Mouse (Mus musculus): ENCODE results near the gene Rasa2. TPM values are rescaled to one million over a fixed set of nuclear protein-coding genes. Genes with fewer than 3 reads are reported as not detected.

The Rasa2 gene
- total and polyA plus RNA-seq, 3 experiments: 9.5 to 11.3 TPM; not detected in 1

DNA sequence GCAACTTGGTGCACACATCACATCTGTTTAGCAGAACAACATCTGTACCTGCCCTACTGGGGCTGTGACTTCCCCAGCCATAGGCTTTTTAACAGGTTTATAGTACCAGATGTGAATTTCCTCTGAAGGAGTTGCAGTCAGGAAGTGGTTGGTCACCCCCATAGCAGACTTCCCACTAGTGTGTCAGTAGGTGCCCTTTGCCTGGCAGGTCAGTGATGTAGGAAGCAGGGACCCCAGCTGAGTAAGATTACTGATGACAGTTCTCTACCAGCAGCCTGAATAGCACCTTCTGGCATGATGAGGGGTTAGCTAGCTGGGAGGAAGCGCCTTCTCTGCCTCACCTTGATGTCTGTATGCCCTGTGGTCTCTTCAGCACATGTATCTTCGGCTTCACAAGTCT, 2.4 kb upstream of the Rasa2 start:
- TF ChIP-seq MXI1 (IDR thresholded peaks at IDR 0.05; ENCODE audit: low read depth, low read length): 0 out of 2 replicates have a peak, but pooled peaks have one; percentile 0
- no peak for TF ChIP-seq JUND (IDR thresholded peaks at IDR 0.05; ENCODE audit: low read depth, low read length)
- no peak for DNase-seq (ENCODE audit: low read depth, low spot score)
- Histone ChIP-seq H3K27me3 (ENCODE audit: control insufficient read depth in 1 of 2, insufficient read depth in 2 of 2, low read length in 2 of 2) (no peaks in the 10 kb centered on the region), H3K27ac (ENCODE audit: control insufficient read depth, low read depth, low read length) (no peak overlapping the region), H3K79me2 (ENCODE audit: control insufficient read depth, insufficient read depth, low read length, poor library complexity) (peaks cover 19% of the 10 kb centered on the region), H3K9me3 (replicated peaks; ENCODE audit: insufficient read depth, low read length) (no peaks in the 10 kb centered on the region), H3K4me3 (ENCODE audit: control insufficient read depth in 1 of 2, insufficient read depth in 1 of 2, low read depth in 2 of 2, low read length in 2 of 2) (no peak overlapping the region), H3K4me1 (ENCODE audit: control insufficient read depth in 1 of 2, insufficient read depth in 2 of 2, low read length in 2 of 2) (peaks cover 23 to 56% of the 10 kb centered on the region in 2 experiments), H3K36me3 (ENCODE audit: control insufficient read depth in 1 of 2, insufficient read depth in 2 of 2, low read length in 2 of 2) (peaks cover 0 to 48% of the 10 kb centered on the region in 2 experiments; a peak in 2 of 4 replicates), H3K9ac (ENCODE audit: control insufficient read depth, low read depth, low read length, poor library complexity, severe bottlenecking) (no peak overlapping the region)

DNA sequence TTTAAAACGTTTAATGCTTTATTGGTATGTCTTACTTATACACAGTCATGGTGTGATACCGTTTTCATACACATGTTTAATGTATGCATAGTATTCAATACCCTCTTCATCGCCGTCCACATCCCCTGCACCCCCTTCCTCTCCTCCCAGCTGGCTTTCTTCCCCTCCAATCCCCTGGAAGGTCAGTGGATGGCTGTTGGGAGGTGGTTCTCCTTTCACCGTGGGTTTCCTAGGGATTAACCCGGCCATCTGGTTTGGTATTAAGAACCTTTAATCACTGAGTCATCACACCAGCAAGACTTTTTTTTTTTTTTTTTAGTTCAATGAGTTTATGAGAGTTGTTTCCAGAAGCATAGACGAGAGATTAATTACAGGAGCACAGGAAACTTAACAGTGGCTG, 1.3 kb upstream of the Rasa2 start:
- Histone ChIP-seq H3K79me2 (ENCODE audit: control insufficient read depth, insufficient read depth, low read length, poor library complexity) (peaks cover 26% of the 10 kb centered on the region), H3K9me3 (replicated peaks; ENCODE audit: insufficient read depth, low read length) (no peaks in the 10 kb centered on the region), H3K4me1 (ENCODE audit: control insufficient read depth in 1 of 2, insufficient read depth in 2 of 2, low read length in 2 of 2) (peaks cover 26 to 53% of the 10 kb centered on the region in 2 experiments), H3K27me3 (ENCODE audit: control insufficient read depth in 1 of 2, insufficient read depth in 2 of 2, low read length in 2 of 2) (no peaks in the 10 kb centered on the region), H3K27ac (ENCODE audit: control insufficient read depth, low read depth, low read length) (no peak overlapping the region), H3K36me3 (ENCODE audit: control insufficient read depth in 1 of 2, insufficient read depth in 2 of 2, low read length in 2 of 2) (peaks cover 0 to 48% of the 10 kb centered on the region in 2 experiments; a peak in 2 of 4 replicates), H3K4me3 (ENCODE audit: control insufficient read depth in 1 of 2, insufficient read depth in 1 of 2, low read depth in 2 of 2, low read length in 2 of 2) (no peak overlapping the region), H3K9ac (ENCODE audit: control insufficient read depth, low read depth, low read length, poor library complexity, severe bottlenecking) (no peak overlapping the region)
- DNase-seq (ENCODE audit: low read depth, low spot score): no peak
- no peak for TF ChIP-seq TAL1 (IDR thresholded peaks at IDR 0.05; ENCODE audit: low read length)
- no peak for TF ChIP-seq ZC3H11A (IDR thresholded peaks at IDR 0.05; ENCODE audit: low read depth, low read length)
- TF ChIP-seq USF2 (IDR thresholded peaks at IDR 0.05; ENCODE audit: borderline replicate concordance in 1 of 2, insufficient read depth in 1 of 2, low read depth in 1 of 2, low read length in 2 of 2): no peak
- 0 out of 2 replicates have a peak, but pooled peaks have one; percentile 6 for TF ChIP-seq ZNF384 (IDR thresholded peaks at IDR 0.05; ENCODE audit: low read depth, low read length)
- TF ChIP-seq ZKSCAN1 (IDR thresholded peaks at IDR 0.05; ENCODE audit: low read depth, low read length): no peak

DNA sequence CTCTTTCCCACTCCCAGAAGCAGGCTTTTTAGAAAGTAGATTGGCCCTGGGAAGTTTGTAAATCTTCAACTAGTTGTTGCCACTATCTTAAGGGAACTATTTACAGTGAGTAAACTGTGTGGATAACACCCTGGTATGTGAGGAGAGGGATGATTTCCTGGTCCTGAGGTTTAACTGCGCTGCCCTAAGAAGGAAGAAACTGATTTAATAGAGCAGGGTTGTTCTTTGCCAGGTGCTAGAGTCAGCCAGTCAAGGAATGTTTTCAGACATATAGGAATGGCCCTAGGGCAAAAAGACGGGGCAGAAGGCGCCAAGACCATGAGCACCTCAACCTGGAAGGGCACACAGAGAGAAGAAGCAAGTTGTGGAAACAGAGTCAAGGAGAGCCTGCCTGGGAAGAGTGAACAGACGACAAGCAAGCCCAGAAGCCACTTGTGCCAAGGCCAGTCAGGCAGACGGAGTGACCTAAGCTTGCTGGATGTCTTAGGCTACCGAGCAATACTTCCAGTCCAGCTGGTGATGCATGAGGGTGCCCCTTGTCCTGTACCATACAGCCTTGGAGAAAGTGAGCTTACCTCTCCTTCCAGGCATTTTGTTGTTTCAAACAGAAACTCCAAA, 765 bp upstream of the Rasa2 start:
- Histone ChIP-seq H3K4me3 (ENCODE audit: control insufficient read depth in 1 of 2, insufficient read depth in 1 of 2, low read depth in 2 of 2, low read length in 2 of 2) (peak overlapping the region; percentile 49 to 67), H3K9me3 (replicated peaks; ENCODE audit: insufficient read depth, low read length) (no peaks in the 10 kb centered on the region), H3K79me2 (ENCODE audit: control insufficient read depth, insufficient read depth, low read length, poor library complexity) (peaks cover 31% of the 10 kb centered on the region), H3K27ac (ENCODE audit: control insufficient read depth, low read depth, low read length) (no peak overlapping the region), H3K36me3 (ENCODE audit: control insufficient read depth in 1 of 2, insufficient read depth in 2 of 2, low read length in 2 of 2) (peaks cover 0 to 53% of the 10 kb centered on the region in 2 experiments; a peak in 2 of 4 replicates), H3K27me3 (ENCODE audit: control insufficient read depth in 1 of 2, insufficient read depth in 2 of 2, low read length in 2 of 2) (no peaks in the 10 kb centered on the region), H3K4me1 (ENCODE audit: control insufficient read depth in 1 of 2, insufficient read depth in 2 of 2, low read length in 2 of 2) (peaks cover 30 to 56% of the 10 kb centered on the region in 2 experiments), H3K9ac (ENCODE audit: control insufficient read depth, low read depth, low read length, poor library complexity, severe bottlenecking) (peak overlapping the region; percentile 84)
- TF ChIP-seq POLR2A (IDR thresholded peaks at IDR 0.05; ENCODE audit: control insufficient read depth in 1 of 2, insufficient read depth in 1 of 2, low read depth in 1 of 2, low read length in 2 of 2, poor library complexity in 1 of 2): no peak
- no peak for TF ChIP-seq SIN3A (IDR thresholded peaks at IDR 0.05; ENCODE audit: low read length)
- no peak for TF ChIP-seq HCFC1 (IDR thresholded peaks at IDR 0.05; ENCODE audit: low read depth, low read length)
- TF ChIP-seq TCF12 (IDR thresholded peaks at IDR 0.05; ENCODE audit: low read depth, low read length): no peak
- TF ChIP-seq MYC (IDR thresholded peaks at IDR 0.05; ENCODE audit: low read depth, low read length): no peak
- no peak for TF ChIP-seq CHD1 (IDR thresholded peaks at IDR 0.05; ENCODE audit: low read depth, low read length)
- TF ChIP-seq USF1 (IDR thresholded peaks at IDR 0.05; ENCODE audit: low read depth, low read length): no peak
- TF ChIP-seq MAZ (IDR thresholded peaks at IDR 0.05; ENCODE audit: low read depth, low read length): no peak
- no peak for TF ChIP-seq MEF2A (IDR thresholded peaks at IDR 0.05; ENCODE audit: extremely low read depth, insufficient replicate concordance, low read depth, low read length, poor library complexity, severe bottlenecking)
- TF ChIP-seq NRF1 (IDR thresholded peaks at IDR 0.05; ENCODE audit: insufficient read depth, low read depth, low read length, poor library complexity, severe bottlenecking): no peak
- no peak for TF ChIP-seq EP300 (IDR thresholded peaks at IDR 0.05; ENCODE audit: low read depth in 1 of 2, low read length in 2 of 2)
- TF ChIP-seq ZMIZ1 (IDR thresholded peaks at IDR 0.05; ENCODE audit: low read depth, low read length): no peak
- DNase-seq (ENCODE audit: low read depth, low spot score): peak; percentile 23

Data from MEL (cell line).